Mouse (Mus musculus) kidney, adult 2 months (tissue): ENCODE data around the gene 4930544D05Rik. TPM values are rescaled to one million over a fixed set of nuclear protein-coding genes. Genes with fewer than 3 reads are reported as not detected.

Experiments used
- DNase-seq: peaks from one replicate; pipeline ENCODE4 v3.0.0; 2021
- H3K27ac ChIP-seq: fragments of 200-500 bp; 2 replicates; pipeline ENCODE4 v1.5.1; 2012; ENCODE audit warnings: low read depth, low read length, control low read depth, inconsistent platforms; ENCODE audit not compliant: insufficient read depth
- H3K27me3 ChIP-seq: fragments of 200-500 bp; replicated peaks from 2 replicates; pipeline ENCODE4 v1.6.1; 2012; ENCODE audit warnings: mild to moderate bottlenecking, moderate library complexity, low read length, inconsistent platforms; ENCODE audit not compliant: control insufficient read depth, insufficient read depth
- H3K36me3 ChIP-seq: fragments of 200-500 bp; 2 replicates; pipeline ENCODE4 v1.6.1; 2012; ENCODE audit warnings: mild to moderate bottlenecking, moderate library complexity, low read length, inconsistent platforms; ENCODE audit not compliant: control insufficient read depth, insufficient read depth
- H3K4me1 ChIP-seq: fragments of 200-500 bp; 2 replicates; pipeline ENCODE4 v1.6.1; 2011; ENCODE audit warnings: low read length; ENCODE audit not compliant: control insufficient read depth, insufficient read depth
- H3K4me3 ChIP-seq: fragments of 200-500 bp; 2 replicates; pipeline ENCODE4 v1.5.1; 2011; ENCODE audit warnings: mild to moderate bottlenecking, low read depth, low read length, control low read depth; ENCODE audit not compliant: insufficient read depth
- CTCF ChIP-seq: fragments of 200-500 bp; conservative IDR thresholded peaks from 2 replicates; pipeline ENCODE4 v1.5.1; 2011; ENCODE audit warnings: low read depth, mild to moderate bottlenecking, control low read depth, low read length, moderate library complexity, mixed read lengths; ENCODE audit not compliant: insufficient read depth, insufficient read length
- POLR2A ChIP-seq: fragments of 200-500 bp; IDR thresholded peaks from one replicate; pipeline ENCODE4 v1.6.1; 2011; ENCODE audit warnings: low read depth, low read length, control low read depth
- WGBS: fragments of 180-500 bp; shearing (Covaris S2); methylation state at CpG from one replicate; pipeline ENCODE4 v1.1.7; 2018; 5-methylcytosine and 5-hydroxymethylcytosine counted together
- polyA plus RNA-seq: library from polyadenylated mRNA; depleted of rRNA; stranded (reverse); fragments of >200 nt; gene quantifications from 2 replicates; pipeline ENCODE4 v1.2.3, GENCODE M21; 2012

4930544D05Rik gene
- polyA plus RNA-seq, 1 experiment, result not detected

DNA sequence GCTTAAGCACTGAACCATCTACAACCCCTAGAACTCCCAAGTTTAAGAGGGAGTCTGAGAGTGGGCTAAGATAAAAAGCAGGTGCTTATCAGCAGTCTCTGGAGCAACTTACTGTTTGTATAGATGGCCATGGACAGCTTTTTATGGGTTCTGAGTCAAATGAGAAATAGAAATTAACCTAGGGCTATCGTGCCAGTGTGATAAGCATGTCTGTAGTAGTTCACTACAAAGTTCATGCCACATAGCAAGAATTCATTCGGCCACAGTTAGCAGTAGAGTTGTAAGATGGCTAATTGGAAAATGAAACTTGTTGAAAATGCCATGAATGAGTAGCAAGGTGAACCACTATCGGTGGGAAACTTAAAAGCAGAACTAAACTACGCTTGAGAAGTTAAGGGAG lies 32.9 kb downstream of the 4930544D05Rik start:
- Histone ChIP-seq H3K27me3 (no peaks in the 10 kb centered on the region), H3K4me3 (no peak overlapping the region), H3K27ac (no peak overlapping the region), H3K36me3 (peaks cover 10% of the 10 kb centered on the region), H3K4me1 (peaks cover 24% of the 10 kb centered on the region)
- no peak for TF ChIP-seq CTCF
- TF ChIP-seq POLR2A, result no peak
- DNase-seq, result no peak
- 56% methylated on average over 4 of the region's 4 CpGs for WGBS

DNA sequence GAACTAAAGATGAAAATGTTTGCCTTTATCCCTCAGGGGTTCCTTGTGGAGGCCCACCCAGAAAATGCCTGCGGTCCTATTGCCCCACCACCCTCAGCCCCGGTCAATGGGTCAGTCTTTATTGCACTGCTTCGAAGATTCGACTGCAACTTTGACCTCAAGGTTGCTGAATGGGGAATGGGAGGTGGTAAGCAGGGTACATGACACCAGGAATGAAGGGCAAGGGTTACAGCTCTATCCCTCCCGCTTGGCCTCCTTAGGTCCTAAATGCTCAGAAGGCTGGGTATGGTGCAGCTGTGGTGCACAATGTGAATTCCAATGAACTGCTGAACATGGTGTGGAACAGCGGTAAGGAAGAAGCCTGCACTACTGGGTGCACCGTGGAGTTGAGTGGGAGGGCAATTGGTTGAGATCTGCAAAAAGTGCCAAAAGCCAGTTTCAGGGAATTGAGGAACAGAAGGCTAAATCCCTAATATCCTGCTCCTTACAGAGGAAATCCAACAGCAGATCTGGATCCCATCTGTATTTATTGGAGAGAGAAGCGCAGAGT lies 33.6 kb downstream of the 4930544D05Rik start:
- H3K4me3 ChIP-seq, result no peak overlapping the region
- TF ChIP-seq POLR2A, result no peak
- TF ChIP-seq CTCF, result no peak
- DNase-seq, result no peak
- peaks cover 10% of the 10 kb centered on the region for H3K36me3 ChIP-seq
- WGBS, result 53% methylated on average over 8 of the region's 8 CpGs
- H3K27me3 ChIP-seq, result no peaks in the 10 kb centered on the region
- no peak overlapping the region for H3K27ac ChIP-seq
- H3K4me1 ChIP-seq, result peaks cover 24% of the 10 kb centered on the region

DNA sequence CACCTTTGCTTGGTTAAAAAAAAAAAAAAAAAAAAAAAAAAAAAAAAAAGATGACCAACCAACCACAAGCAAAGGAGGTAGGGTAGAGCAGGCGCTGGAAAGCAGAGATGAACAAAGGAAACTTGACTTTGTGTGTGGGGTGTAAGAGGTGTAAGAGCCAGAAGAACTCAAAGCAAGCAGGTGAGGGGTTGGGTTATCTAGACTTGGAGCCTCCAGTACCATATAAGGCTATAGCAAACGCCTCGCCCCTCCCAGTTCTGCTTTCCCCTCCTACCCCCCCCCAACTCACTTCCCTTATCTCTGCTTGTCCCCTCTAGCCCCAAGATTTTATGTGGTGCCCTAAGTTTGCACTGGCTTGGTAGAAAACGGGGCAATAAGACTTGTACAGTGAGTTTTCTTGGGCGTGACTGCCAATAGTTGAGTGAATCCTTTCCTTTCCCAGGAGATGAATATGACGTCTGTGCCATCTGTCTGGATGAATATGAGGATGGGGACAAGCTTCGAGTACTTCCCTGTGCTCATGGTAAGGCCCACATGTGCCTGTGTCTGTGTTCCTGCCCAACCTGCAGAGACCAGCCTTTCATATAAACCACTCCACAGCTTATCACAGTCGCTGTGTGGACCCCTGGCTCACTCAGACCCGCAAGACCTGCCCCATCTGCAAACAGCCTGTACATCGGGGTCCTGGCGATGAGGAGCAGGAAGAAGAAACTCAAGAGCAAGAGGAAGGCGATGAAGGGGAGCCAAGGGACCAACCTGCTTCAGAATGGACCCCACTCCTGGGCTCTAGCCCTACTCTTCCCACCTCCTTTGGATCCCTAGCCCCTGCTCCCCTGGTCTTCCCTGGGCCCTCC lies 34.9 kb downstream of the 4930544D05Rik start:
- DNase-seq, result no peak
- H3K4me3 ChIP-seq, result no peak overlapping the region
- no peak for TF ChIP-seq POLR2A
- TF ChIP-seq CTCF, result no peak

DNA sequence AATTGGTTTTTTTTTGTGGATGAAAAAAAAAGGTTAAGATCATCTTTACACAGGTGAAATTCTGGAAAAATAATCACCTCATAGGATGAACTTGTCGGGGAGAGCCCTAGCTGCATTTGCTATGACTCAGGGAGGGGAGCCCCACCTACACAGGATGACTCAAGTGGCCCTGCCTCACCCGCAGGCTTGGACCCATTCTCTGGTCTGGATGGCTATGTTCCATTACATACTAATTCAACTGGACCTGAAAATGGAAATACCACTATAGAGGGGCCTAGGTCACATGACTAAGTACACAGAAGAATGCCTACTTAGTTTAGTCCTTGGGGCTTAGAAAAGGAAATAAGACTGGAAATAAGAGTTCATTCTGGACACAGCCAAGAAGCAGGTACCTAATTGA lies 35.7 kb downstream of the 4930544D05Rik start:
- H3K4me1 ChIP-seq, result peaks cover 14% of the 10 kb centered on the region; the same call in 1 of the 2 replicates
- H3K36me3 ChIP-seq, result peaks cover 6% of the 10 kb centered on the region; the same call in 1 of the 2 replicates

More for the DNA sequence above, 34.9 kb downstream of the 4930544D05Rik start:
- Histone ChIP-seq H3K4me1 (peaks cover 20% of the 10 kb centered on the region), H3K36me3 (peaks cover 6% of the 10 kb centered on the region; the same call in 1 of the 2 replicates), H3K27me3 (no peaks in the 10 kb centered on the region), H3K27ac (no peak overlapping the region)
- 68% methylated on average over 12 of the region's 12 CpGs for WGBS

DNA sequence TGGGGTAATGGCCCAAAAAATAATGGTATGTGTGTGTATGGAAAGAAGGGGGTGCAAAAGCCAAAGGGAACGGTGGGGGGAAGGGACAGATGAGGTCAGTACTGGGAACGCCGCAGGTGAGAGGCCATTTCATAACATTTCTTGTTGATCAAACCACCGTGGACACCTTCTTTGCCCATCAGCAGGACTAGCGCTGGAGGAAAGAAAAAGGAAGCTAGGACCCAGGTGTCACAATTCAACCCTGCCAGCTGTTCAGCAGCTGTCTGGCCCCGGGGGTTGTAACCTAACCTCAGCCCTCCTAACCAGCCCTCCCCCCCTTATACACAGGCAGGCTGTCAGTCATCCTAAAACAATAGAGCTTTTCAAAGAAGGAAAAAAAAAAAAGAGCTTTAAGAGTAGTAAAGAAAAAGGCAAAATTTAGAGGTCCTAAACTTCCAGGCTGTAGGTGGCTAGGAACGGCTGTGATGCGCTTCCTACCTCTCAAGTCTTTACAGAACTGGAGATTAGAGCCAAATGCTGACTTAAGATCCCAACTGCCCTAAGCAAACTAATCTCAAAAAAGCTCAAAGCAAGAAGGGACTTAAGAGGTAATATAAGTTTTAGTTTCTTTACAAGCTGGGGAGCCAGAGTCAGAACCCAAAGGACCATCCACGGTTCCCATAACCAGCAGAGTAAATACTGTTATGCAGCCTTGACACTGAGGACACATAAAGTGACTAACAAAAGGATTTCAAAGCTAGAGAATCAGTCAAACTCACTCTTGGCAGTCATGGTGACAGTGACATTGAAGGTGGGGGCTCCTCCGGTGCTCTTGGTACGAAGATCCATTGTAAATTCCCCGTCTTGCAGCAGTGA lies 36.6 kb downstream of the 4930544D05Rik start:
- no peaks in the 10 kb centered on the region for H3K27me3 ChIP-seq
- peaks cover 6% of the 10 kb centered on the region; the same call in 1 of the 2 replicates for H3K36me3 ChIP-seq
- H3K27ac ChIP-seq, result no peak overlapping the region; the same call in 1 of the 2 replicates
- no peak for TF ChIP-seq CTCF
- TF ChIP-seq POLR2A, result no peak
- peak overlapping the region; percentile 100; the same call in 1 of the 2 replicates for H3K4me3 ChIP-seq
- 31% methylated on average over 12 of the region's 12 CpGs for WGBS
- no peak for DNase-seq
- H3K4me1 ChIP-seq, result peaks cover 15% of the 10 kb centered on the region; the same call in 1 of the 2 replicates

More for the DNA sequence above, 35.7 kb downstream of the 4930544D05Rik start:
- WGBS, result 28% methylated on average over 2 of the region's 2 CpGs
- no peak for DNase-seq
- Histone ChIP-seq H3K27ac (no peak overlapping the region), H3K27me3 (no peaks in the 10 kb centered on the region), H3K4me3 (no peak overlapping the region)
- TF ChIP-seq POLR2A, result no peak
- no peak for TF ChIP-seq CTCF

DNA sequence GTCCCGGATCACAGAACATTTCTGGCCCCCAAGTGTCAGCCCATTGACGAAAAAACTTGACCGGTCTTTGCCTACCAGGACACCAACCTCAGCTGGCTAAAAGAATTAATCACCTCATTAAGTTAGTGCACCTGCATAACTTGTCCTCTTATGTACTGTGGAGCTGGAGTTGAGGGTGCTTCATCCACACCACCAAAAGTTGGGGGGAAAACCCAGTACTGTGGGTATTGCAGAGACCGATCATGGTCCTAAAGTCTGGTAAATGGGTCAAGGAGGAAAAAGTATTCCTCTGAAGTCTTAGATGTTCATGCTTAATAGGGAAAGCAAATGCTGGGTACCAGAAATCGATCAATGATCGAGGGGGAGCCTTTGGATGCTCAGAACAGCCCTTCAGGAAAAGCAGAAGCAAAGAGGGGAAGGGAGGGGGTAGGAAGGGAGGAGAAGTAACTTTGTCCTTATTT lies 37.3 kb downstream of the 4930544D05Rik start:
- TF ChIP-seq CTCF (no peak), POLR2A (no peak)
- no peak for DNase-seq
- Histone ChIP-seq H3K27ac (peak overlapping the region; percentile 40; the same call in 1 of the 2 replicates), H3K4me1 (peaks cover 15% of the 10 kb centered on the region; the same call in 1 of the 2 replicates), H3K36me3 (peaks cover 6% of the 10 kb centered on the region; the same call in 1 of the 2 replicates), H3K27me3 (no peaks in the 10 kb centered on the region), H3K4me3 (peak overlapping the region; percentile 100)
- WGBS, result 11% methylated on average over 6 of the region's 6 CpGs
